Mouse (Mus musculus): ENCODE results near the gene Anxa2.

DNA sequence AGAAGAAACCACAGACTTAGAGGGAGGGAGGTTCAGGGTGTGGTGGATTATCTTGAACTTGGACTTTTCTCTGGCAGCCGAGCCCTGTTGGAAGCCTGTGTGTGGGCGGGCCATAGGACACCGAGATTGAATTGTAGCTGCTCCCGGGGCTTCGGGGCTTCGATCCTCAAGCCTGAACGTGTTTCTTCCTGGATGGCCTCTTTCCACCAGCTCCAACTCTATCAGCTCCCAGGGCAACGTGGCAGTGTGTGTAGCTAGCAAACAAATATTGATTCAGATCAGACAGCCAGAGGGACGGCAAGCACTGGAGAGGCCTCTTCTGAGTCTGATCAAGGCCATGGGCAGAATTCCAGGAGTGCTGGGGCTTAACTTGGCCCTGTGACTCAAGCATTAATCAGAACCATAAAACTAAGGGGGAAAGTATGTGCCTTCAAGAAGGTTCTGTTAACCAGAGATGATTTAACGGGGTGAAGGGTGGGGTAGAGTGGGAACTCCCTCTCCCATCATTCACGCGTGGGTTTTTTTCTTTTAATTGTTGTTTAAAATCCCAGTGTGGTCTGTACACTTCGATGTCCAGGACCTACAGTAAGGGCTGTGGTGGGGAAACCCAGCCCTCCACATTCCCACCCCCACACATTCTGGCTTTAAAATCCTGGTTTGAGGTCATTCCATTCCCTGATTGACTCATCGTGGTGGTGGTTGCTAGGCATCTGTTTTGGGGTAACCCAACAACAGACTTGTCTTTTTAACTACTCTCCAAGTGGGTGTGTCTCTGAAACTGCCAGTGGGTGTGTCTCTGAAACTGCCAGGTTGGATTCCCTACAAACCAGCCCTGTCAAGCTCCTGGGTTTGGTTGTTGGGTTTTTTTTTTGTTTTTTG is 4.6 kb downstream of the Anxa2 start:
- no peak for TF ChIP-seq CTCF (IDR thresholded peaks at IDR 0.05; ENCODE audit: extremely low read depth, insufficient read depth, insufficient read length, insufficient replicate concordance)
- TF ChIP-seq POLR2A (IDR thresholded peaks at IDR 0.05; ENCODE audit: low read depth, low read length): no peak

Measured in spleen, adult 2 months (tissue).